Mouse (Mus musculus): ENCODE data around the gene Rorc. TPM values are rescaled to one million over a fixed set of nuclear protein-coding genes. Genes with fewer than 3 reads are reported as not detected.

Gene Rorc
- polyA plus RNA-seq, 1 experiment from 2014 or later = 0.70 TPM

DNA sequence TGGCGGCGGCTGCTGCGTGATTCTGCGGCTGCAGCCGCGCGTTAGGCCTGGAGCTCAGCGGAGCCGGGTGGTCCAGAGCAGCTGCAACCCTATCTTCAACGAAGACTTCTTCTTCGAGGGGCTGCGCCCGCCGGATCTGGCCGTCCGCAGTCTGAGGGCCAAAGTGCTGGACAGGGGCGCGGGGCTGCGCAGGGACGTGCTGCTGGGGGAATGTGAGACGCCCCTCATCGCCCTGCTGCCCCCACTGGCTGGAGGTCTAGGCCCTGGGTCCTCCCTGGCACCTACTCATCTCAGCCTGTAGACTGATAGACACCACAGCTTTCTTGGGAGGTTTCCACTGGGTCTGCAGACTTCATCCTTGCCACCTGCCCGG, 8.5 kb upstream of the Rorc start:
- peak overlapping the region; percentile 37 for H3K9ac ChIP-seq
- H3K9me3 ChIP-seq (replicated peaks) = no peaks in the 10 kb centered on the region
- no peak overlapping the region for H3K27ac ChIP-seq
- ATAC-seq = no peak
- WGBS (ENCODE audit: insufficient replicate concordance) = 6% methylated on average over 23 of the region's 23 CpGs
- no peaks in the 10 kb centered on the region for H3K36me3 ChIP-seq
- H3K4me1 ChIP-seq = 0 out of 2 replicates have a peak, but pooled peaks cover 6% of the 10 kb centered on the region
- peaks cover 73% of the 10 kb centered on the region for H3K27me3 ChIP-seq (replicated peaks)
- peak overlapping the region; percentile 46 for H3K4me3 ChIP-seq
- H3K4me2 ChIP-seq = peak overlapping the region; percentile 67

DNA sequence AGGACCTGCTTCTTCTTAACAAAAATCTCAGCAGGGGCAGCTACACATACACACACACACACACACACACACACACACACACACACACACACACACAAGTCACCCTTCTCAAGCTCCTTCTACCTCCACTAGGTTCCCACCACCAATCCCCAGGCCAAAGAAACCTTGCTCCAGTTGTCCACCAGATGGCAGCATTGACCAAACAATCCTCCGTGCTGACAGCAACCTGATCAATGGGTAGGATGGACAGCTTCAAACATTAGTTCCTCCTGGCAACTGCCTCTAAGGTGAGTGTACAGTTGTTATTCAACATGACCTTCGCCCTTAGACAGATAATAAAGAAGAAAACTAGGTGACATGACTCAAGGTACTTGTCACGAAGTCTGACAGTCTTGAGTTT, 5.8 kb upstream of the Rorc start:
- H3K4me2 ChIP-seq = no peak overlapping the region
- ATAC-seq = no peak
- H3K4me1 ChIP-seq = 0 out of 2 replicates have a peak, but pooled peaks cover 12% of the 10 kb centered on the region
- 21% methylated on average over 3 of the region's 3 CpGs for WGBS (ENCODE audit: insufficient replicate concordance)
- H3K27ac ChIP-seq = no peak overlapping the region
- no peaks in the 10 kb centered on the region for H3K9me3 ChIP-seq (replicated peaks)
- no peaks in the 10 kb centered on the region for H3K36me3 ChIP-seq
- peaks cover 53% of the 10 kb centered on the region for H3K27me3 ChIP-seq (replicated peaks)
- no peak overlapping the region for H3K9ac ChIP-seq
- no peak overlapping the region for H3K4me3 ChIP-seq

DNA sequence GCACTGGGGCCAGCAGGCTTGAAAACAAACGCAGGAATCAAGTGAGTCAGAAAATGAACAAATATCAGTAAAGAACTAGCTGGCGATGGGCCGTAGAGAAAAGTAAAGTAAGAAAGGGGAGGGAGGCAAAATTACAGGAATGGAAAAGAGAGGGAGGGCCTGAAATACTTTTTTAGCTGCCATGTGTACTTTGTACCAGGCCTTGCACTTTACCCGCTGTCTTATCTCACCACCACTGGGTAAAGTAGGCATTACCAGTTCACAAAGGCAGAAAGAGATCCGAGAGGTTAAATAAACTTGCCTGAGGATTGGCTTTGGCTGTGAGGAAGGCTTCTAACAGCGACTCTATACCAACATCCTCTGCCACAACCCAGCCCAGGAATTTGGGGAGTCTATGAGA, 5.1 kb upstream of the Rorc start:
- no peaks in the 10 kb centered on the region for H3K9me3 ChIP-seq (replicated peaks)
- no peaks in the 10 kb centered on the region for H3K36me3 ChIP-seq
- ATAC-seq = no peak
- H3K9ac ChIP-seq = no peak overlapping the region
- 53% methylated on average over 6 of the region's 6 CpGs for WGBS (ENCODE audit: insufficient replicate concordance)
- H3K4me3 ChIP-seq = no peak overlapping the region
- H3K4me2 ChIP-seq = no peak overlapping the region
- peaks cover 53% of the 10 kb centered on the region for H3K27me3 ChIP-seq (replicated peaks)
- H3K27ac ChIP-seq = no peak overlapping the region
- H3K4me1 ChIP-seq = 0 out of 2 replicates have a peak, but pooled peaks cover 12% of the 10 kb centered on the region

DNA sequence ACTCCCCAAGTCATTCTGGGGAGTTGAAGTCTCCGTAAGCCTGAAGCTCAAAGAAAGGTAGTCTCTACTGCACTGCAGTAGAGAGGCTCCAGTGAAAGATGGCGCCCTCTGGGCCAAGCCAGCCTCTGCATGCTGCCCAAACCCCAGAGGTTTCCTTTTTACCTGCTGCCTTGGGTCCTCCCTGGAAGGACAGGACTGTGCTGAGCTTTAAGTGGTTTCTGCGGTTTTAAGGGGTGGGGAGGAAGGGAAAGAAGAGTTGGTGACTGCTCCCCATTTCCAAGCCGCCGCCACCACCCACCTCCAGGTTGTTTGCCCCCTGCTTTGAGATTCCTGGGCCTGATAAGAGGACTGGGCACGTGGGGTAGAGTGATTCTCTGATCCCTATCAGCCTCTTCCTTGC, 4.0 kb upstream of the Rorc start:
- WGBS (ENCODE audit: insufficient replicate concordance) = 46% methylated on average over 6 of the region's 6 CpGs
- H3K27me3 ChIP-seq (replicated peaks) = peaks cover 53% of the 10 kb centered on the region
- no peak overlapping the region for H3K9ac ChIP-seq
- no peak for ATAC-seq
- no peaks in the 10 kb centered on the region for H3K36me3 ChIP-seq
- peaks cover 15% of the 10 kb centered on the region for H3K4me1 ChIP-seq
- H3K4me3 ChIP-seq = no peak overlapping the region
- H3K4me2 ChIP-seq = no peak overlapping the region
- H3K9me3 ChIP-seq (replicated peaks) = no peaks in the 10 kb centered on the region
- H3K27ac ChIP-seq = no peak overlapping the region

DNA sequence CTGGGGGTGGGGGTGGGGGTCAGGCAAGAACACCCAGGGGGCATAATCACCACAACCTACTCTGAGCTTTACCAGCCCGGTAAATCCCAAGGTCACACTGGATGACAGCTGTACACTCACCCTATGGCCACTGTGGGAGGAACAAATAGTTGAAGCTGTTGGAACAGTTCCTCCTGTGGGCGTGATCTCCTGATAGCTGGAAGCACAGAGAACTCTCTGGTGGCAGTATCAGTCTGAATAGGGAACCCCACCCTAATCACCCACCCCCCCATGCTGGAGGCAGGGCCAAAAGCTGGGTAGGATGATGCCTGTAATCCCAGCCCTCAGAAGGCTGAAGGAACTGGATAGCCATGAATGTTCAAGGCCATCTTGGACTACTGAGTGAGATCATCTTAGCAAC, 2.9 kb upstream of the Rorc start:
- no peaks in the 10 kb centered on the region for H3K36me3 ChIP-seq
- no peak overlapping the region for H3K9ac ChIP-seq
- no peaks in the 10 kb centered on the region for H3K9me3 ChIP-seq (replicated peaks)
- peaks cover 53% of the 10 kb centered on the region for H3K27me3 ChIP-seq (replicated peaks)
- H3K27ac ChIP-seq = no peak overlapping the region
- peaks cover 15% of the 10 kb centered on the region for H3K4me1 ChIP-seq
- no peak overlapping the region for H3K4me3 ChIP-seq
- ATAC-seq = no peak
- WGBS (ENCODE audit: insufficient replicate concordance) = 32% methylated on average over 2 of the region's 2 CpGs
- H3K4me2 ChIP-seq = no peak overlapping the region

DNA sequence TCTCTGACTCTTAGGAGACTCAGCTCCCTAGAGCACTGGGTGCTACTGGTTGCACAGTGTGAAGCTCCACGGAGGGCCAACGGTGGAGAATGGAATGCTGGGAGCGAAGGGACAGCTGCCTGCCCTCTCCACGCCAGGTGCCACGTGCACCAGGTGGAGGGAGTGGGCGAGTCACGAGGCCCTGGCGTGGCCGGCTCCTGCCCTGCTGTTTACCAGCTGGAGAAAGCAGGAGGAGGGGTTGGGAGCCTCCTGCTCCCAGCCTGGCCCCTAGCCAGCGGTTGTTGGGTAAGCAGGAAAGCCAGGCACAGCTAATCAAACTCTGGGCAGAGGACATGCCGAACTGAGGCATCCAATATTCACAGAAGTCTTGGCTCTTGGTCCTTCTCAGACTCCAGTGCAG, 957 bp upstream of the Rorc start:
- ATAC-seq = peak; percentile 45
- Histone ChIP-seq H3K27ac (no peak overlapping the region), H3K9ac (no peak overlapping the region), H3K9me3 (replicated peaks) (no peaks in the 10 kb centered on the region), H3K27me3 (replicated peaks) (peaks cover 45% of the 10 kb centered on the region), H3K36me3 (no peaks in the 10 kb centered on the region), H3K4me2 (0 out of 2 replicates have a peak overlapping the region, but pooled peaks have one; percentile 16), H3K4me1 (peaks cover 15% of the 10 kb centered on the region), H3K4me3 (no peak overlapping the region)
- 10% methylated on average over 11 of the region's 11 CpGs for WGBS (ENCODE audit: insufficient replicate concordance)

DNA sequence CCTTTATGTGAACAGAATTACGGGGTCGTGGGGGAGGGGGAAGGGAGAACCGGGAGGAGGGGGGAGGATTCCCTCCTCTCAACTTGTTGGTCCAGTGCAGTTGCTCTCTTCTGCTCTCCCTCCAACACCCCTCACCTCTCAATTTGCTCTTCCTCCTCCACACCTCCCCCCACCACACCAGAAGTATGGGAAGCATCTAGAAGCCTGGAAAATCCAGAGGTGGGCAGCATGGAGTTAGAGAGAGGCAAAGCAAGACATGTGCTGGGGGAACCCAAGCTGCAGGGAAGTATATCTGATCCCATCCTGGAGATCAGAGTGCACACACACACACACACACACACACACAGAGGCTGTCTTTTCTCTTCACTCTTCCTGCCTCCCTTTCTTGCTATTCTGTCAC, 556 bp upstream of the Rorc start:
- no peak overlapping the region for H3K4me3 ChIP-seq
- H3K4me2 ChIP-seq = 0 out of 2 replicates have a peak overlapping the region, but pooled peaks have one; percentile 16
- H3K27ac ChIP-seq = no peak overlapping the region
- H3K27me3 ChIP-seq (replicated peaks) = peaks cover 46% of the 10 kb centered on the region
- H3K36me3 ChIP-seq = no peaks in the 10 kb centered on the region
- 0% methylated on average over 3 of the region's 3 CpGs for WGBS (ENCODE audit: insufficient replicate concordance)
- peaks cover 15% of the 10 kb centered on the region for H3K4me1 ChIP-seq
- ATAC-seq = no peak
- H3K9me3 ChIP-seq (replicated peaks) = no peaks in the 10 kb centered on the region
- H3K9ac ChIP-seq = no peak overlapping the region

DNA sequence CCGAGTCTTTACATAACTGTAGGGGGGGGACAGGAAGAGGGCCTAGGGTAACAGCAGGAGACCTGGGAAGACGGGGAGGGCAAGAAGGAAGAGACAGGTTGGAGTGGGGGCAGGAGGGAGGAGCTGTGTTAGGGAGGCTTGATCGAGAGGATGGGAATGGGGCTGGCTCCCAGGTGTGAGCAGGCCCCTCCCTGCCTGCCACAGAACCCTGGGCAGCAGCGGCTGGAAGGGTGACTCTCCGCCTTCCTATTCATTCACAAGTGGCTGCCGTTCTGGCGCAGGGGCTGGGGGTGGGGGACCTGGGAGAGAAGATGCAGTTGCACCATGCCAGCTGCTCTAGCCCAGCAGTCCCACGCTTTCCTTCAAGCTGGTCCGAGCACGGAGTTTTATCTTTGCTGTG, 496 bp downstream of the Rorc start:
- H3K36me3 ChIP-seq = no peaks in the 10 kb centered on the region
- peaks cover 15% of the 10 kb centered on the region for H3K4me1 ChIP-seq
- WGBS (ENCODE audit: insufficient replicate concordance) = 12% methylated on average over 10 of the region's 10 CpGs
- ATAC-seq = no peak
- H3K4me3 ChIP-seq = no peak overlapping the region
- no peak overlapping the region for H3K9ac ChIP-seq
- H3K27ac ChIP-seq = no peak overlapping the region
- H3K27me3 ChIP-seq (replicated peaks) = peaks cover 49% of the 10 kb centered on the region
- H3K4me2 ChIP-seq = peak overlapping the region; percentile 37
- no peaks in the 10 kb centered on the region for H3K9me3 ChIP-seq (replicated peaks)

DNA sequence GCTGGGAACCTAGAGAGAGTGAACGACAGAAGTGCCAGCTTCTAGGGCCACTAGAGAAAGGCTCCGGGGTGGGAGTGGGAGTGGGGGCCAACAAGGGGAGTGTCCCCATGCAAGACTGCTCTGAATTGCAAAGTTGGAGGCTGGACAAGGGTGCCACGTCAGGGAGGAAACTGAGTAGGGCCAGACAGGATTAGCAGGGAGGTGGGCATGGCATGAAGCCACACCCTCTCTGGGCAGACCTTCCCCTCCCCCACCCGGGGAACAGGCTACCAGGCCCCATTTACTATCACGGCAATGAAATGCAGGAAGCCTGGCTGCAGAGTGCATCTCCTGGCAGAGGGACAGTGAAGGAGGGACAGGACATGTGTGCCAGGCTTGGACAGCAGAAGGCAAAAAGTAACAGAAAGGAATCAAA, 1.0 kb downstream of the Rorc start:
- WGBS (ENCODE audit: insufficient replicate concordance) = 6% methylated on average over 5 of the region's 5 CpGs
- H3K27me3 ChIP-seq (replicated peaks) = peaks cover 54% of the 10 kb centered on the region
- H3K36me3 ChIP-seq = no peaks in the 10 kb centered on the region
- H3K27ac ChIP-seq = no peak overlapping the region
- no peak overlapping the region for H3K4me3 ChIP-seq
- no peaks in the 10 kb centered on the region for H3K9me3 ChIP-seq (replicated peaks)
- no peak overlapping the region for H3K9ac ChIP-seq
- peaks cover 15% of the 10 kb centered on the region for H3K4me1 ChIP-seq
- no peak for ATAC-seq
- peak overlapping the region; percentile 37 for H3K4me2 ChIP-seq

DNA sequence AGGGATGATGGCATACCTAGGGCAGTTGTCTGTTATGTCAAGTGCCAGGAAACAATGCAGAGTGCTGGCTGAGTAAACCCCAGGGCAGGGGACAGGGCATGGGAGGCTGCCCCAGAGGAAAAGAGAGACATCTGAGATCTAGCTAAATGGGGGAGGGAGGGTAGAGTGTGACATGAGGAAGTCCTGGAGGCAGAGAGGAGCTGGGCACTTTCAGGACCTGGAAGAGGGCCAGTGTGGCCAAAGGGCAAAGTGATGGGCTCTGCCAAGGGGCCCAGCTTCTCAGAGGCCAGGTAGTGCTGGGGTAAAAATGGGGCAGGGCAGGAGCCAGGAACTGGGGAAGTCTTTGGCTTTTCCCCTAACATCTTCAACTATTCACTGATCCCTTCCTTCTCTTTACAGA, 2.0 kb downstream of the Rorc start:
- Histone ChIP-seq H3K27ac (no peak overlapping the region), H3K9me3 (replicated peaks) (no peaks in the 10 kb centered on the region), H3K27me3 (replicated peaks) (peaks cover 56% of the 10 kb centered on the region), H3K4me3 (no peak overlapping the region), H3K9ac (no peak overlapping the region), H3K4me1 (peaks cover 14% of the 10 kb centered on the region), H3K36me3 (no peaks in the 10 kb centered on the region), H3K4me2 (no peak overlapping the region)
- no peak for ATAC-seq

DNA sequence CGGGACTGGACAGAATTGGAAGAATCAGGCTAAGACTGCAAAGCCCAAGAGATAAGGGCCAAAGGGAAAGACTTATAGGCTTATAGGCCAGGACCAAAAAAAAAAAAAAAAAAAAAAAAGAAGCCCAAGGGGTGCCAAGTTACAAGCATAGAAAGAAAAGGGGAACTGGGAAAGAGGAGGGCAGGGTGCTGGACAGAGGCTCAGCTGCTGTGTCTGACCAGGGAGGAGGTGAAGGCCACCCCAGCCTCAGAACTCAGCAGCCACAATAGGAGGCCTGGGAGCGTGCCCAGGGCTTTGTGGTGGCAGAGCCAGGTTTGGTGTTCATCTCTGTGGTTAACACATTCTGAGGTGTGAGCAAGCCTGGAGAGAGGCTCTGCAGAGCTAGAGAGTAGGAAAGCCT, 2.6 kb downstream of the Rorc start:
- Histone ChIP-seq H3K27ac (no peak overlapping the region), H3K9ac (no peak overlapping the region), H3K4me3 (no peak overlapping the region), H3K4me2 (no peak overlapping the region), H3K36me3 (no peaks in the 10 kb centered on the region), H3K4me1 (peaks cover 9% of the 10 kb centered on the region), H3K9me3 (replicated peaks) (no peaks in the 10 kb centered on the region), H3K27me3 (replicated peaks) (peaks cover 56% of the 10 kb centered on the region)
- 48% methylated on average over 2 of the region's 2 CpGs for WGBS (ENCODE audit: insufficient replicate concordance)
- ATAC-seq = no peak

DNA sequence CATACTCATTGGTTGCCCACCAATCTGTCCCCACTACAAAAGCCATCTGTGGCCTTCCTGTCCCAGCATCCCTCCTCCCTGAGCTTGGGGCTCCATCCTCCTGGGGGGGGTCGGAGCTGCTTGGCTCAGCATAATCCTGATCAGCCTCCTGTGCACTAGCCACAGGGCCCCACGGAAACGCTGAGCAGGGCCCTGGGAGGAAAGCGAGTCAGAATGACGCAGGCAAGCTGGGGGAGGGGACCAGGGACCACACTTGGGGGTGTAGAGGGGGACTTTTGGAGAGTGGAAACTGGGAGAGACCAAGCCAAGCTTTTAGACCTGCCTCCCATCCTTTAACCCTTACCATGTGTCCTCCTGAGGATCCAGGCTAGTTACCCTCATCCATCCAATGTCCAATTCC, 3.3 kb downstream of the Rorc start:
- no peaks in the 10 kb centered on the region for H3K9me3 ChIP-seq (replicated peaks)
- no peaks in the 10 kb centered on the region for H3K36me3 ChIP-seq
- H3K27me3 ChIP-seq (replicated peaks) = peaks cover 56% of the 10 kb centered on the region
- H3K9ac ChIP-seq = no peak overlapping the region
- H3K27ac ChIP-seq = no peak overlapping the region
- no peak overlapping the region for H3K4me2 ChIP-seq
- ATAC-seq = no peak
- peaks cover 9% of the 10 kb centered on the region for H3K4me1 ChIP-seq
- no peak overlapping the region for H3K4me3 ChIP-seq
- 32% methylated on average over 5 of the region's 5 CpGs for WGBS (ENCODE audit: insufficient replicate concordance)

Data from liver, embryonic 12.5 days (tissue).